Mouse (Mus musculus) neural tube, embryonic 14.5 days (tissue): Measurements from ENCODE around the gene Gm11554. TPM values are rescaled to one million over a fixed set of nuclear protein-coding genes. Genes with fewer than 3 reads are reported as not detected.
"Not testable (repeated sequence)": the region's sequence is repeated elsewhere in the genome, so short reads cannot be mapped to it uniquely, and the experiment has no call there.

Experiments used
- ATAC-seq: fragments of 200-750 bp; cut with Nextera tagmentation; 2 replicates; pipeline ENCODE4 v1.8.0; 2017; ENCODE audit warnings: low read depth, mild to moderate bottlenecking, moderate TSS enrichment, moderate library complexity
- H3K27ac ChIP-seq: fragments of 300-500 bp; sonication (generic); 2 replicates; pipeline ENCODE4 v1.5.1; 2014; ENCODE audit warnings: low read depth, mild to moderate bottlenecking, control low read depth, low read length, moderate library complexity, mixed read lengths
- H3K27me3 ChIP-seq: fragments of 300-500 bp; sonication (generic); 2 replicates; pipeline ENCODE4 v1.6.1; 2014; ENCODE audit warnings: low read length; ENCODE audit not compliant: control insufficient read depth, insufficient read depth
- H3K36me3 ChIP-seq: fragments of 300-500 bp; sonication (generic); 2 replicates; pipeline ENCODE4 v1.6.1; 2014; ENCODE audit warnings: low read length, mixed read lengths; ENCODE audit not compliant: control insufficient read depth, insufficient read depth
- H3K4me1 ChIP-seq: fragments of 300-500 bp; sonication (generic); 2 replicates; pipeline ENCODE4 v1.6.1; 2014; ENCODE audit warnings: low read length; ENCODE audit not compliant: control insufficient read depth, insufficient read depth
- H3K4me2 ChIP-seq: fragments of 300-500 bp; sonication (generic); 2 replicates; pipeline ENCODE4 v1.6.1; 2014; ENCODE audit warnings: mild to moderate bottlenecking, low read depth, low read length, control low read depth
- H3K4me3 ChIP-seq: fragments of 300-500 bp; sonication (generic); 2 replicates; pipeline ENCODE4 v1.5.1; 2014; ENCODE audit warnings: low read depth, low read length, control low read depth, mixed read lengths
- H3K9ac ChIP-seq: fragments of 300-500 bp; sonication (generic); replicated peaks from 2 replicates; pipeline ENCODE4 v1.6.1; 2014; ENCODE audit warnings: low read depth, mild to moderate bottlenecking, control low read depth, low read length, mixed read lengths
- H3K9me3 ChIP-seq: fragments of 300-500 bp; sonication (generic); 2 replicates; pipeline ENCODE4 v1.6.1; 2016; ENCODE audit warnings: low read length; ENCODE audit not compliant: control insufficient read depth
- WGBS: fragments of 180-500 bp; shearing (Covaris S2); extraction: QIAGEN DNeasy Blood & Tissue Kit; methylation state at CpG from one replicate; pipeline ENCODE4 v1.1.7; 2014; 5-methylcytosine and 5-hydroxymethylcytosine counted together
- polyA plus RNA-seq: library from polyadenylated mRNA; unstranded; fragments of >200 nt; fragmentation: Nextera tagmentation; extraction: Ambion mirVana; gene quantifications from 2 replicates; pipeline ENCODE4 v1.2.1, GENCODE M21; 2014

Gm11554 gene
- polyA plus RNA-seq, 1 experiment from 2014 or later, result not detected

DNA sequence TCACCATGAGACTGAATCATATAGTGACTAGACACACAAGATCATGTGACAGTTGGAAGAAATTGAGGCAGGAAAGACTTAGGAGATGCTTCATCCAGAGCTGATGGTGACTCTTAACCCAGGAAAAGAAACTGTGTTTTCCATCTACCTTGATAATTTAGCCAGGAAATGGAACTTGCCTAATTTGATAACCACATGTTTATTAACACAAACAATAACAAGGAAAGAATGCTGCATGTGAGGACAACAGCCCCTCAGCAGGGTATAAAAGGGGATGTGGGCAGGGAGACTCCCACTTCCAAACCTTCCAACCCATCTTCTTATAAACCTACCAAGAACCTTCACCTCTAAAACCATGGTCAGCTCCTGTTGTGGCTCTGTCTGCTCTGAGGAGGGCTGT, 19.3 kb downstream of the Gm11554 start, which contains the start of gene Krtap4-9:
Gene Krtap4-9, plus strand, starts transcription at position 301 of the 400 bp plus-strand sequence.
- not testable (repeated sequence) for H3K27me3 ChIP-seq, H3K4me2 ChIP-seq, H3K27ac ChIP-seq, H3K36me3 ChIP-seq, H3K9me3 ChIP-seq, H3K4me1 ChIP-seq, H3K9ac ChIP-seq, ATAC-seq, H3K4me3 ChIP-seq

DNA sequence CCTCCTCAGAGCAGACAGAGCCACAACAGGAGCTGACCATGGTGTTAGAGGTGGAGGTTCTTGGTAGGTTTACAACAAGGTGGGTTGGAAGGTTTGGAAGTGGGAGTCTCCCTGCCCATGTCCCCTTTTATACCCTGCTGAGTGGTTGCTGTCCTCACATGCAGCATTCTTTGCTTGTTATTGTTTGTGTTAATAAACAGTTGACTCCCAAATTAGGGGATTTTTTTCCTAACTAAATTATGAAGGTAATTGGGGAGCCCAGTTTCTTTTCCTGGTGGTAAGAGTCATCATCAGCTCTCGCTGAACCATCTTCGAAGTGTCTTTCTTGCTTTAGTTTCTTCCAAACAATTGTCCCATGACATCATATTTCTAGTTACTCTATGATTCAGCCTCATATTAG, 23.6 kb downstream of the Gm11554 start, which contains the start of gene Krtap4-8:
Gene Krtap4-8, minus strand, starts transcription at position 101 of the 400 bp plus-strand sequence.
- H3K27ac ChIP-seq, result no peak within 1 kb of the TSS
- H3K9ac ChIP-seq, result no peak within 1 kb of the TSS
- H3K4me1 ChIP-seq, result no peaks in the 10 kb centered on the region
- H3K36me3 ChIP-seq, result no peaks in the 10 kb centered on the region
- H3K4me2 ChIP-seq, result no peak within 1 kb of the TSS
- H3K27me3 ChIP-seq, result no peaks in the 10 kb centered on the region
- no peaks in the 10 kb centered on the region for H3K9me3 ChIP-seq
- no peak for ATAC-seq
- H3K4me3 ChIP-seq, result no peak within 1 kb of the TSS
- 97% methylated on average over 2 of the region's 2 CpGs for WGBS

DNA sequence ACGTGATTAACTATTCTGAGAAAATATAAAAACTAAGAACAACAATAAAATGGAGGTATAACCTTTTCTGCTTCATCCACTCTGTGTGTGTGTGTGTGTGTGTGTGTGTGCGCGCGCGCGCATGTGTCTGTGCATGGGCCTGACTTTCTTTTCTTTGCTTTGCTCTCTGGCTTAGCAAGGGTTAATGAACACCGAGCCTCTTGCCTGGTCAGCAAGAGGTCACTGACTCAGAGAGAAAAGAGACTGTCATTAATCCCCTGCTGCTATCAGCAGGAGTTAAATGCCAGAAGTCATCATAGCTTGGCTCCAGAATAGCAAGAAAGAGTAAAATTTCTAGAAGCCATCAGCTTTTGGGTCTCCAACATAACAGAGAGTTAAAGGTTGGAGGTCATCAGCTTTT, 25.8 kb downstream of the Gm11554 start:
- no peak overlapping the region for H3K27ac ChIP-seq
- H3K4me3 ChIP-seq, result no peak overlapping the region
- WGBS, result 30% methylated on average over 7 of the region's 7 CpGs
- H3K9me3 ChIP-seq, result no peaks in the 10 kb centered on the region
- no peaks in the 10 kb centered on the region for H3K36me3 ChIP-seq
- ATAC-seq, result no peak
- H3K27me3 ChIP-seq, result no peaks in the 10 kb centered on the region
- no peak overlapping the region for H3K4me2 ChIP-seq
- H3K9ac ChIP-seq, result no peak overlapping the region
- no peaks in the 10 kb centered on the region for H3K4me1 ChIP-seq

DNA sequence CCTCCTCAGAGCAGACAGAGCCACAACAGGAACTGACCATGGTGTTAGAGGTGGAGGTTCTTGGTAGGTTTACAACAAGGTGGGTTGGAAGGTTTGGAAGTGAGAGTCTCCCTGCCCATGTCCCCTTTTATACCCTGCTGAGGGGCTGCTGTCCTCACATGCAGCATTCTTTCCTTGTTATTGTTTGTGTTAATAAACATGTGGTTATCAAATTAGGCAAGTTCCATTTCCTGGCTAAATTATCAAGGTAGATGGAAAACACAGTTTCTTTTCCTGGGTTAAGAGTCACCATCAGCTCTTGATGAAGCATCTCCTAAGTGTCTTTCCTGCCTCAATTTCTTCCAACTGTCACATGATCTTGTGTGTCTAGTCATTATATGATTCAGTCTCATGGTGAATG, 31.4 kb downstream of the Gm11554 start, which contains the start of gene Gm11595:
Gene Gm11595, minus strand, starts transcription at position 101 of the 400 bp plus-strand sequence.
- H3K27ac ChIP-seq, H3K4me3 ChIP-seq, ATAC-seq, H3K9ac ChIP-seq, H3K9me3 ChIP-seq, H3K36me3 ChIP-seq, H3K4me2 ChIP-seq, H3K4me1 ChIP-seq, H3K27me3 ChIP-seq: not testable (repeated sequence)

DNA sequence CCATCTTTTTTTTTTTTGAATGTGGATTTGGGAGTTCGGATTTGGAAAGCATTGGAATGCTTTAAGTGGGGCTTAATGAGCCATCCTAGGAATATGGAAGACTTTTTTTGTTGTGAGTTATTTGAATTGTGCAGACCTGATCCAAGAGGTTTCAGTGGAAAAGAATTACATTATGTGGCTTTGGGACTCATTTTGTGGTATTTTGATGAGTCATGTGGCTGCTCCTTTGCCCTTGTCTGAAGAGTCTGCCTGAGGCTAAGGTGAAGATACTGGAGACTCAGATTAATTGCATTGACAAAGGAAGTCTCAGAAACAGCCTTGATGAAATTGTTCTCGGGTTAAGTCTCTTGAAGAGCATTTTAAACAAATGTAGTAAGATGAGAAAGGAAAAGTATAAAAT, 35.8 kb downstream of the Gm11554 start:
- WGBS, result 88% methylated on average over 2 of the region's 2 CpGs

DNA sequence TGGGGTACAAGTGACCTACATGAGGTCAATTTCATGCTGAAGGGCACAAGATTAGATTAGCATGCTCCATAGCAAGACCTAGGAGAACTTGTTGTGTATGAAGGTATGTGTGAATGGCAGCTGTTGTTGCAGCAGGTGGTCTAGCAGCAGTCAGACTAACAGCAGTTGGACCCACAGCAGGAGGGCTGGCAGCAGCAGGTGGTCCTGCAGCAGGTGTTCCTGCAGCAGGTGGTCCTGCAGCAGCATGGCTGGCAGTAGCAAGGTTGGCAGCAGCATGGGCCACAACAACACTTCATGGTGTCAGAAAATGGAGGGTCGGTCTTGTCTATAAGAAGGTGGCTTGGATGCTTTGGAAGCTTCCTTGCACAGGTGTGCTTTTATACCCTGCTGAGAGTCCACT, 45.4 kb downstream of the Gm11554 start:
- Histone ChIP-seq H3K36me3 (no peaks in the 10 kb centered on the region), H3K4me1 (no peaks in the 10 kb centered on the region), H3K9ac (no peak overlapping the region), H3K4me2 (no peak overlapping the region), H3K27ac (no peak overlapping the region), H3K4me3 (no peak overlapping the region), H3K9me3 (no peaks in the 10 kb centered on the region), H3K27me3 (no peaks in the 10 kb centered on the region)
- WGBS, result 89% methylated on average over 1 of the region's 1 CpGs
- no peak for ATAC-seq

More for the DNA sequence above, 35.8 kb downstream of the Gm11554 start:
- no peak overlapping the region for H3K9ac ChIP-seq
- H3K4me2 ChIP-seq, result no peak overlapping the region
- no peaks in the 10 kb centered on the region for H3K27me3 ChIP-seq
- H3K36me3 ChIP-seq, result no peaks in the 10 kb centered on the region
- H3K4me1 ChIP-seq, result no peaks in the 10 kb centered on the region
- no peaks in the 10 kb centered on the region for H3K9me3 ChIP-seq
- no peak for ATAC-seq
- no peak overlapping the region for H3K4me3 ChIP-seq
- H3K27ac ChIP-seq, result no peak overlapping the region

Other genes starting within 250 kb of the Gm11554 start
- not detected in 2 replicates for gene Krtap3-2, start 247.6 kb downstream of the Gm11554 start, polyA plus RNA-seq
- not detected in 2 replicates for gene Gm11939, start 245.0 kb downstream of the Gm11554 start, polyA plus RNA-seq
- not detected in 2 replicates for gene Krtap3-1, start 237.8 kb downstream of the Gm11554 start, polyA plus RNA-seq
- not detected in 2 replicates for gene Krtap1-5, start 223.4 kb downstream of the Gm11554 start, polyA plus RNA-seq
- gene Krtap1-4, start 220.8 kb downstream of the Gm11554 start, polyA plus RNA-seq, result not detected in 2 replicates
- gene Krtap1-3, start 213.1 kb downstream of the Gm11554 start, polyA plus RNA-seq, result not detected in 2 replicates
- not detected in 2 replicates for gene Krtap9-3, start 206.3 kb downstream of the Gm11554 start, polyA plus RNA-seq
- gene Gm11938, start 201.1 kb downstream of the Gm11554 start, polyA plus RNA-seq, result not detected in 2 replicates
- not detected in 2 replicates for gene Gm11937, start 194.3 kb downstream of the Gm11554 start, polyA plus RNA-seq
- gene Krtap2-4, start 189.6 kb downstream of the Gm11554 start, polyA plus RNA-seq, result not detected in 2 replicates
- gene Gm11562, start 184.0 kb downstream of the Gm11554 start, polyA plus RNA-seq, result not detected in 2 replicates
- gene Krtap4-1, start 176.2 kb downstream of the Gm11554 start, polyA plus RNA-seq, result not detected in 2 replicates
- not detected in 2 replicates for gene Krtap4-2, start 169.4 kb downstream of the Gm11554 start, polyA plus RNA-seq
- not detected in 2 replicates for gene Krtap4-7, start 160.4 kb downstream of the Gm11554 start, polyA plus RNA-seq
- gene Gm11555, start 154.2 kb downstream of the Gm11554 start, polyA plus RNA-seq, result not detected in 2 replicates
- gene Gm11563, start 145.5 kb downstream of the Gm11554 start, polyA plus RNA-seq, result not detected in 2 replicates
- not detected in 2 replicates for gene Krtap4-6, start 138.5 kb downstream of the Gm11554 start, polyA plus RNA-seq
- gene Gm14190, start 113.7 kb downstream of the Gm11554 start, polyA plus RNA-seq, result not detected in 2 replicates
- gene Gm14180, start 70.2 kb downstream of the Gm11554 start, polyA plus RNA-seq, result not detected in 2 replicates
- not detected in 2 replicates for gene Gm11595, start 31.5 kb downstream of the Gm11554 start, polyA plus RNA-seq
- gene Krtap4-8, start 23.7 kb downstream of the Gm11554 start, polyA plus RNA-seq, result not detected in 2 replicates
- gene Krtap4-9, start 19.2 kb downstream of the Gm11554 start, polyA plus RNA-seq, result not detected in 2 replicates
- gene Gm11596, start 11.0 kb downstream of the Gm11554 start, polyA plus RNA-seq, result not detected in 2 replicates
- not detected in 2 replicates for gene Gm11569, start 5.5 kb downstream of the Gm11554 start, polyA plus RNA-seq
- not detected in 2 replicates for gene Krtap4-13, start 5.4 kb upstream of the Gm11554 start, polyA plus RNA-seq
- not detected in 2 replicates for gene Gm11564, start 11.2 kb upstream of the Gm11554 start, polyA plus RNA-seq
- not detected in 2 replicates for gene 2300003K06Rik, start 33.6 kb upstream of the Gm11554 start, polyA plus RNA-seq
- gene Krtap4-16, start 47.2 kb upstream of the Gm11554 start, polyA plus RNA-seq, result not detected in 2 replicates
- gene Gm11568, start 53.5 kb upstream of the Gm11554 start, polyA plus RNA-seq, result not detected in 2 replicates
- not detected in 2 replicates for gene Gm11559, start 60.0 kb upstream of the Gm11554 start, polyA plus RNA-seq
- not detected in 2 replicates for gene Krtap9-1, start 68.9 kb upstream of the Gm11554 start, polyA plus RNA-seq
- not detected in 2 replicates for gene Gm11567, start 74.7 kb upstream of the Gm11554 start, polyA plus RNA-seq
- not detected in 2 replicates for gene Krtap31-1, start 103.5 kb upstream of the Gm11554 start, polyA plus RNA-seq
- not detected in 2 replicates for gene Gm11565, start 110.3 kb upstream of the Gm11554 start, polyA plus RNA-seq
- not detected in 2 replicates for gene Krtap31-2, start 131.8 kb upstream of the Gm11554 start, polyA plus RNA-seq
- not detected in 2 replicates for gene Krtap9-5, start 144.0 kb upstream of the Gm11554 start, polyA plus RNA-seq
- gene Krtap29-1, start 174.6 kb upstream of the Gm11554 start, polyA plus RNA-seq, result not detected in 2 replicates
- gene Krtap16-1, start 182.2 kb upstream of the Gm11554 start, polyA plus RNA-seq, result 0.24 TPM in 1 of 2 replicates, not detected in the other
- gene Krtap17-1, start 189.5 kb upstream of the Gm11554 start, polyA plus RNA-seq, result 0.56 and 0.86 TPM in 2 replicates
- gene Krt33a, start 211.8 kb upstream of the Gm11554 start, polyA plus RNA-seq, result not detected in 2 replicates
- not detected in 2 replicates for gene Krt33b, start 225.4 kb upstream of the Gm11554 start, polyA plus RNA-seq
- gene Krt34, start 237.1 kb upstream of the Gm11554 start, polyA plus RNA-seq, result not detected in 2 replicates
- not detected in 2 replicates for gene Krt31, start 246.1 kb upstream of the Gm11554 start, polyA plus RNA-seq